Mouse (Mus musculus) gastrocnemius, adult 8-10 months (tissue): ENCODE measurements around the gene Rab6b. TPM values are rescaled to one million over a fixed set of nuclear protein-coding genes. Genes with fewer than 3 reads are reported as not detected.
"Not testable (repeated sequence)": the region's sequence is repeated elsewhere in the genome, so short reads cannot be mapped to it uniquely, and the experiment has no call there.

Experiments
- DNase-seq, 2 experiments: peaks; one replicate each; pipeline ENCODE4 v3.0.0; 2022; ENCODE audit warnings: low spot score in 2 of 2
- total RNA-seq, 4 experiments: library from RNA; stranded (reverse); gene quantifications; 2 replicates each; pipeline ENCODE4 v1.2.4; 2022

Gene Rab6b
- total RNA-seq, 4 experiments from 2014 or later, result 0.73 to 2.0 (median 1.4) TPM

GRCm38 (mm10) chr9:103143881-103144280 lies 32.3 kb downstream of the Rab6b start:
- DNase-seq, result no peak

- DNase-seq, result no peak
These were observed 33.8 kb downstream of the Rab6b start for GRCm38 (mm10) chr9:103145351-103145750.

- no peak for DNase-seq
These were observed 34.7 kb downstream of the Rab6b start for GRCm38 (mm10) chr9:103146257-103146656.

- no peak for DNase-seq
These were observed 35.1 kb downstream of the Rab6b start for GRCm38 (mm10) chr9:103146703-103147102.

- no peak for DNase-seq
These were observed 35.5 kb downstream of the Rab6b start for GRCm38 (mm10) chr9:103147103-103147502.

GRCm38 (mm10) chr9:103149074-103149799 lies 37.6 kb downstream of the Rab6b start:
- DNase-seq, result no peak

- DNase-seq, result no peak
These were observed 41.7 kb downstream of the Rab6b start for GRCm38 (mm10) chr9:103153286-103153685.

GRCm38 (mm10) chr9:103154568-103154967 lies 43.0 kb downstream of the Rab6b start:
- DNase-seq, result no peak

- DNase-seq, result not testable (repeated sequence)
These were observed 43.6 kb downstream of the Rab6b start for GRCm38 (mm10) chr9:103155158-103155557.

GRCm38 (mm10) chr9:103163806-103164205 lies 52.2 kb downstream of the Rab6b start:
- DNase-seq, result no peak

GRCm38 (mm10) chr9:103168046-103168445 lies 56.5 kb downstream of the Rab6b start:
- no peak for DNase-seq

GRCm38 (mm10) chr9:103168771-103169170 lies 57.2 kb downstream of the Rab6b start:
- DNase-seq, result no peak

GRCm38 (mm10) chr9:103174771-103175519 lies 63.4 kb downstream of the Rab6b start:
- no peak for DNase-seq

- no peak for DNase-seq
These were observed 64.1 kb downstream of the Rab6b start for GRCm38 (mm10) chr9:103175692-103176091.

GRCm38 (mm10) chr9:103180303-103180702 lies 68.7 kb downstream of the Rab6b start:
- peak; percentile 43 to 58 for DNase-seq

- peak; percentile 39 to 44 for DNase-seq
These were observed 69.4 kb downstream of the Rab6b start for GRCm38 (mm10) chr9:103180807-103181565.

- no peak for DNase-seq
These were observed 70.3 kb downstream of the Rab6b start for GRCm38 (mm10) chr9:103181886-103182285.

- DNase-seq, result no peak
These were observed 73.3 kb downstream of the Rab6b start for GRCm38 (mm10) chr9:103184855-103185254.

GRCm38 (mm10) chr9:103185946-103186345 lies 74.4 kb downstream of the Rab6b start:
- no peak for DNase-seq

- no peak for DNase-seq
These were observed 75.2 kb downstream of the Rab6b start for GRCm38 (mm10) chr9:103186747-103187146.

- DNase-seq, result no peak
These were observed 76.8 kb downstream of the Rab6b start for GRCm38 (mm10) chr9:103188416-103188815.
